Mouse (Mus musculus) intestine, embryonic 14.5 days (tissue): Measurements from ENCODE around the gene Speg. TPM values are rescaled to one million over a fixed set of nuclear protein-coding genes. Genes with fewer than 3 reads are reported as not detected.

Source experiments
- ATAC-seq: fragments of 200-750 bp; cut with Nextera tagmentation; replicated peaks from 2 replicates; pipeline ENCODE4 v1.8.0; 2017; ENCODE audit warnings: low read depth, moderate number of reproducible peaks, moderate TSS enrichment, moderate library complexity; ENCODE audit not compliant: low FRiP score, low TSS enrichment
- DNase-seq: peaks from one replicate; pipeline ENCODE4 v3.0.0-alpha.2; 2018; ENCODE audit warnings: low spot score
- H3K27ac ChIP-seq: fragments of 300-500 bp; sonication (generic); 2 replicates; pipeline ENCODE4 v1.5.1; 2014; ENCODE audit warnings: low read depth, mild to moderate bottlenecking, control low read depth
- H3K27me3 ChIP-seq: fragments of 300-500 bp; sonication (generic); replicated peaks from 2 replicates; pipeline ENCODE4 v1.6.1; 2014; ENCODE audit warnings: low read length, control low read depth; ENCODE audit not compliant: control insufficient read depth, insufficient read depth
- H3K36me3 ChIP-seq: fragments of 300-500 bp; sonication (generic); 2 replicates; pipeline ENCODE4 v1.6.1; 2014; ENCODE audit warnings: low read length, control low read depth; ENCODE audit not compliant: control insufficient read depth, insufficient read depth
- H3K4me1 ChIP-seq: fragments of 300-500 bp; sonication (generic); replicated peaks from 2 replicates; pipeline ENCODE4 v1.6.1; 2014; ENCODE audit warnings: low read length, control low read depth, mixed read lengths; ENCODE audit not compliant: control insufficient read depth, insufficient read depth
- H3K4me2 ChIP-seq: fragments of 300-500 bp; sonication (generic); 2 replicates; pipeline ENCODE4 v1.6.1; 2014; ENCODE audit warnings: low read length
- H3K4me3 ChIP-seq: fragments of 300-500 bp; sonication (generic); 2 replicates; pipeline ENCODE4 v1.5.1; 2014; ENCODE audit warnings: low read depth, low read length, control low read depth, mixed read lengths
- H3K9ac ChIP-seq: fragments of 300-500 bp; sonication (generic); 2 replicates; pipeline ENCODE4 v1.6.1; 2014; ENCODE audit warnings: mild to moderate bottlenecking, low read length
- H3K9me3 ChIP-seq: fragments of 300-500 bp; sonication (generic); 2 replicates; pipeline ENCODE4 v1.6.1; 2016; ENCODE audit warnings: low read length, control low read depth; ENCODE audit not compliant: control insufficient read depth
- WGBS: fragments of 180-500 bp; shearing (Covaris S2); extraction: QIAGEN DNeasy Blood & Tissue Kit; methylation state at CpG from one replicate; pipeline ENCODE4 v1.1.7; 2014; 5-methylcytosine and 5-hydroxymethylcytosine counted together
- polyA plus RNA-seq: library from polyadenylated mRNA; unstranded; fragments of >200 nt; fragmentation: Nextera tagmentation; extraction: Ambion mirVana; gene quantifications from 2 replicates; pipeline ENCODE4 v1.2.1, GENCODE M21; 2014

Speg gene
- polyA plus RNA-seq, 1 experiment from 2014 or later = 46.7 TPM

GRCm38 (mm10) chr1:75462636-75463035, 87.5 kb downstream of the Speg start:
- Histone ChIP-seq H3K4me2 (no peak overlapping the region), H3K4me3 (no peak overlapping the region), H3K27ac (no peak overlapping the region), H3K27me3 (peaks cover 5% of the 10 kb centered on the region; the same call in 1 of the 2 replicates), H3K36me3 (no peaks in the 10 kb centered on the region), H3K9ac (no peak overlapping the region), H3K9me3 (no peaks in the 10 kb centered on the region), H3K4me1 (peaks cover 13% of the 10 kb centered on the region)
- ATAC-seq = no peak
- DNase-seq = no peak
- WGBS = 22% methylated on average over 1 of the region's 1 CpGs

- no peak overlapping the region for H3K27ac ChIP-seq
- H3K4me1 ChIP-seq = peaks cover 5% of the 10 kb centered on the region
- H3K27me3 ChIP-seq = peaks cover 5% of the 10 kb centered on the region; the same call in 1 of the 2 replicates
- H3K36me3 ChIP-seq = no peaks in the 10 kb centered on the region
- DNase-seq = no peak
- no peak overlapping the region for H3K4me3 ChIP-seq
- H3K4me2 ChIP-seq = no peak overlapping the region
- WGBS = 64% methylated on average over 5 of the region's 5 CpGs
- no peak for ATAC-seq
- H3K9me3 ChIP-seq = no peaks in the 10 kb centered on the region
- no peak overlapping the region for H3K9ac ChIP-seq
Observed at GRCm38 (mm10) chr1:75463652-75464204, 88.6 kb downstream of the Speg start.

GRCm38 (mm10) chr1:75467215-75467927, 92.3 kb downstream of the Speg start:
- 9% methylated on average over 14 of the region's 14 CpGs for WGBS
- Histone ChIP-seq H3K4me1 (no peaks in the 10 kb centered on the region), H3K27ac (no peak overlapping the region), H3K36me3 (no peaks in the 10 kb centered on the region), H3K9ac (no peak overlapping the region), H3K4me2 (no peak overlapping the region), H3K27me3 (peaks cover 5% of the 10 kb centered on the region; the same call in 1 of the 2 replicates), H3K9me3 (no peaks in the 10 kb centered on the region), H3K4me3 (no peak overlapping the region)
- peak; percentile 91 for DNase-seq
- ATAC-seq = peak; percentile 86

GRCm38 (mm10) chr1:75469287-75469825, 94.3 kb downstream of the Speg start:
- no peaks in the 10 kb centered on the region for H3K9me3 ChIP-seq
- 81% methylated on average over 17 of the region's 17 CpGs for WGBS
- H3K27me3 ChIP-seq = peaks cover 5% of the 10 kb centered on the region; the same call in 1 of the 2 replicates
- H3K4me1 ChIP-seq = no peaks in the 10 kb centered on the region
- H3K4me3 ChIP-seq = no peak overlapping the region
- no peak overlapping the region for H3K27ac ChIP-seq
- H3K36me3 ChIP-seq = peaks cover 19% of the 10 kb centered on the region
- no peak overlapping the region for H3K9ac ChIP-seq
- DNase-seq (no peak), ATAC-seq (no peak)
- H3K4me2 ChIP-seq = no peak overlapping the region

- Histone ChIP-seq H3K27me3 (peaks cover 13% of the 10 kb centered on the region), H3K4me1 (peaks cover 15% of the 10 kb centered on the region; the same call in 1 of the 2 replicates), H3K9ac (no peak overlapping the region), H3K4me3 (no peak overlapping the region), H3K4me2 (no peak overlapping the region), H3K27ac (no peak overlapping the region), H3K36me3 (peaks cover 45% of the 10 kb centered on the region), H3K9me3 (no peaks in the 10 kb centered on the region)
- no peak for DNase-seq
- WGBS = 96% methylated on average over 11 of the region's 11 CpGs
- no peak for ATAC-seq
Observed at GRCm38 (mm10) chr1:75476441-75476840, 101.3 kb downstream of the Speg start.

- no peak overlapping the region for H3K4me3 ChIP-seq
- no peak overlapping the region for H3K9ac ChIP-seq
- H3K27me3 ChIP-seq = peaks cover 21% of the 10 kb centered on the region
- DNase-seq (peak; percentile 97), ATAC-seq (no peak)
- H3K27ac ChIP-seq = no peak overlapping the region
- H3K4me1 ChIP-seq = peaks cover 15% of the 10 kb centered on the region; the same call in 1 of the 2 replicates
- H3K9me3 ChIP-seq = no peaks in the 10 kb centered on the region
- peak overlapping the region; percentile 22 for H3K4me2 ChIP-seq
- peaks cover 45% of the 10 kb centered on the region for H3K36me3 ChIP-seq
- 14% methylated on average over 35 of the region's 35 CpGs for WGBS
Observed at GRCm38 (mm10) chr1:75477264-75477965, 102.3 kb downstream of the Speg start.

- Histone ChIP-seq H3K9ac (no peak overlapping the region), H3K4me1 (peaks cover 15% of the 10 kb centered on the region; the same call in 1 of the 2 replicates), H3K27me3 (peaks cover 26% of the 10 kb centered on the region), H3K4me2 (peak overlapping the region; percentile 70), H3K27ac (no peak overlapping the region), H3K36me3 (peaks cover 40% of the 10 kb centered on the region), H3K4me3 (peak overlapping the region; percentile 73; the same call in 1 of the 2 replicates), H3K9me3 (no peaks in the 10 kb centered on the region)
- DNase-seq (no peak), ATAC-seq (no peak)
- WGBS = 48% methylated on average over 3 of the region's 3 CpGs
Observed at GRCm38 (mm10) chr1:75477966-75478290, 102.8 kb downstream of the Speg start.

- H3K36me3 ChIP-seq = peaks cover 34% of the 10 kb centered on the region
- H3K27me3 ChIP-seq = peaks cover 32% of the 10 kb centered on the region
- peak overlapping the region; percentile 69 for H3K27ac ChIP-seq
- under 1% methylated on average over 20 of the region's 25 CpGs for WGBS
- ATAC-seq (no peak), DNase-seq (peak; percentile 64)
- H3K4me2 ChIP-seq = peak overlapping the region; percentile 70
- H3K4me1 ChIP-seq = peaks cover 15% of the 10 kb centered on the region; the same call in 1 of the 2 replicates
- peak overlapping the region; percentile 73 for H3K4me3 ChIP-seq
- peak overlapping the region; percentile 64 for H3K9ac ChIP-seq
- no peaks in the 10 kb centered on the region for H3K9me3 ChIP-seq
Observed at GRCm38 (mm10) chr1:75478497-75478896, 103.4 kb downstream of the Speg start.
